Mouse (Mus musculus): Measurements from ENCODE around the gene Fbxo44.

DNA sequence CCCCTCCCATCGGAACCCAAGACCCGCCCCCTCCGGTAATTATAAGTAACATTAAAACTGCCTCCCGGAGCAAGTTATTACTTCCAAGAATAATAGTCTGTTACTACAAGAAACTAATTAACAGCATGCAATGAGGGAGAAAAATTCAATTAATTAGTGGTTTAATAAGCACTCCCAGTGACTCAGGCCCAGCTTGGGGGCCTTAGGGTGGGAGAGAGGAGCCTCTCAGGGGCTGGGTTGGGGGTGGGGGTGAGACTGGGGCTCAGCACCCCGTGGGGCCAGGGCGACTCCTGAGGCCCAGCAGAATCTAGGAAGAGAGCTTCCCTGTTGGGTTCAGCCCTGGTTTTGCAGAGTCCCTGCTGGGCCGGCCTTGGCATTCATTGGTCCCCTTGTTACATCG is 22.1 kb upstream of the Fbxo44 start:
- TF ChIP-seq POLR2A (IDR thresholded peaks at IDR 0.05; ENCODE audit: low read depth, low read length) (no peak), CTCF (conservative IDR thresholded peaks at IDR 0.05; ENCODE audit: insufficient read depth, insufficient read length, low read depth, low read length) (no peak)

All from kidney, adult 2 months (tissue).